Mouse (Mus musculus) cerebellum, adult 2 months (tissue): ENCODE data around the gene Cbx3.

Experiments
- CTCF ChIP-seq: fragments of 200-500 bp; IDR thresholded peaks from 2 replicates; pipeline ENCODE4 v1.5.1; 2011; ENCODE audit warnings: low read depth, mild to moderate bottlenecking, control low read depth, low read length, moderate library complexity, borderline replicate concordance; ENCODE audit not compliant: insufficient read depth
- POLR2A ChIP-seq: fragments of 200-500 bp; IDR thresholded peaks from 2 replicates; pipeline ENCODE4 v1.6.1; 2011; ENCODE audit warnings: low read length, control low read depth, borderline replicate concordance; ENCODE audit not compliant: insufficient read depth

- no peak for TF ChIP-seq POLR2A
- TF ChIP-seq CTCF, result no peak
Observed at GRCm38 (mm10) chr6:51460021-51460360, 10.2 kb upstream of the Cbx3 start.
